In the genomic region with DNA sequence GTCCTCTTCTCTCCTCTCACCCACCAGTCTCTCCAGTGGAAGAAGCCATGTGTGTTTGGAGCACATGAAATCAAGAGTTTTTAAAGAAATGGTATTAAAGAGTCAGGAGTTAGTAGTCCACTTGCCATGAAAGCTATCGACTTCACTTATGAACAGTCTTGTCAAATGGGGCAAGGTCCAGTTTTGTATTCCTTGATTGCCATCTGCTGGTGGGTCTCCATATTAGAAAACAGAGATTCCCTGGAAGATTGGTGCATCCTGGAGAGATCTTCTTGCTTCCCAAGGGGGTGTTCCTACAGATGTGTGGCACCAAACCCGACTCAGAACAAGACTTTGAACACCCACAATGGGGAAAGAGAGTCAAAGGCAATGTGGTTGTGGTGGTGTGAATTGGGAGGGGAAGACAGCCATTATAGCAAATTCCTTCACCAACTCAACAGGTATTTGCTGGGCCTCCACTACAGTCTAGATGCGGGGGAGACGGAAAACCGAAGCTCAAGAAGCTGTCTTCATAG, we compare ENCODE assay signal across 8 mouse cellular contexts. TPM values are rescaled to one million over a fixed set of nuclear protein-coding genes. Genes with fewer than 3 reads are reported as not detected.
DNase-seq lines count a peak whose midpoint lies in the region; ATAC-seq lines count a peak whose summit lies in the region.

No protein-coding gene starts in this region.

- 57% methylated on average over 5 of the region's 5 CpGs for whole genome bisulfite sequencing in midbrain, embryonic 14.5 days
- 62% methylated on average over 5 of the region's 5 CpGs for WGBS in midbrain, embryonic 13.5 days

- H3K27me3 ChIP-seq in midbrain, embryonic 14.5 days (ENCODE audit: control insufficient read depth, insufficient read depth, low read length) = no peaks in the 10 kb centered on the region
- H3K27me3 ChIP-seq in midbrain, embryonic 13.5 days = no peaks in the 10 kb centered on the region

- DNase-seq in cerebellum, postnatal 10 days = peak; percentile 61 to 72
- peak; percentile 81 for DNase-seq in midbrain, embryonic 14.5 days
- DNase-seq in forelimb bud, embryonic 11.5 days (ENCODE audit: low read depth, low spot score) = peak; percentile 38
- DNase-seq in left cerebral cortex, adult 18-20 months (ENCODE audit: low spot score in 2 of 2) = peak; percentile 12 to 31
- peak; percentile 45 for DNase-seq in thymus, postnatal 0 days (ENCODE audit: low spot score)
- DNase-seq in urinary bladder, postnatal 10 days (ENCODE audit: low spot score) = no peak

- no peak for ATAC-seq in cerebellum, adult (ENCODE audit: insufficient number of reproducible peaks, low FRiP score, low TSS enrichment)
- no peak for ATAC-seq in midbrain, embryonic 14.5 days (ENCODE audit: low FRiP score, low TSS enrichment)
- no peak for ATAC-seq in midbrain, embryonic 13.5 days

- H3K4me2 ChIP-seq in midbrain, embryonic 14.5 days (ENCODE audit: low read length) = no peak overlapping the region
- no peak overlapping the region for H3K4me2 ChIP-seq in midbrain, embryonic 13.5 days (replicated peaks)

- H3K4me1 ChIP-seq in midbrain, embryonic 14.5 days (ENCODE audit: control insufficient read depth, insufficient read depth, low read length) = no peaks in the 10 kb centered on the region
- H3K4me1 ChIP-seq in midbrain, embryonic 13.5 days (replicated peaks) = no peaks in the 10 kb centered on the region

- no peaks in the 10 kb centered on the region for H3K9me3 ChIP-seq in midbrain, embryonic 14.5 days (ENCODE audit: control insufficient read depth, low read length)
- no peaks in the 10 kb centered on the region for H3K9me3 ChIP-seq in midbrain, embryonic 13.5 days

- H3K36me3 ChIP-seq in midbrain, embryonic 14.5 days (ENCODE audit: control insufficient read depth, insufficient read depth, low read length) = no peaks in the 10 kb centered on the region
- no peaks in the 10 kb centered on the region for H3K36me3 ChIP-seq in midbrain, embryonic 13.5 days

- H3K27ac ChIP-seq in midbrain, embryonic 14.5 days (replicated peaks; ENCODE audit: low read depth, low read length) = no peak overlapping the region
- H3K27ac ChIP-seq in midbrain, embryonic 13.5 days = no peak overlapping the region

- H3K4me3 ChIP-seq in midbrain, embryonic 14.5 days (replicated peaks; ENCODE audit: low read depth, low read length) = no peak overlapping the region
- no peak overlapping the region for H3K4me3 ChIP-seq in midbrain, embryonic 13.5 days (replicated peaks)

- H3K9ac ChIP-seq in midbrain, embryonic 14.5 days (replicated peaks; ENCODE audit: low read length) = no peak overlapping the region
- no peak overlapping the region for H3K9ac ChIP-seq in midbrain, embryonic 13.5 days (replicated peaks)

RNA-seq across cellular contexts. Expression of a gene that starts 26.7 kb away (rescaled TPM):
- 15.1 and 22.7 TPM in 2 replicates for polyA plus RNA-seq in midbrain, embryonic 14.5 days (2014; fragmentation: Nextera tagmentation; extraction: Ambion mirVana)
- polyA plus RNA-seq in midbrain, embryonic 13.5 days (2015; fragmentation: Nextera tagmentation; extraction: Ambion mirVana) = 26.3 and 26.4 TPM in 2 replicates
- 10 to 100 TPM; 51.3 to 51.7 TPM for total RNA-seq in left cerebral cortex, adult 18-20 months (2021)
- polyA plus RNA-seq in thymus, postnatal 0 days (2015; fragmentation: Nextera tagmentation; extraction: Ambion mirVana) = 21.3 and 25.0 TPM in 2 replicates
